Mouse (Mus musculus) stomach, postnatal 0 days (tissue): ENCODE results near the gene Tmem8. TPM values are rescaled to one million over a fixed set of nuclear protein-coding genes. Genes with fewer than 3 reads are reported as not detected.
A peak's percentile ranks its signal among the peaks of the same experiment; 100 is the strongest.
"Not testable (repeated sequence)": the region's sequence is repeated elsewhere in the genome, so short reads cannot be mapped to it uniquely, and the experiment has no call there.

Source experiments
- ATAC-seq: fragments of 200-750 bp; cut with Nextera tagmentation; 2 replicates; pipeline ENCODE4 v1.8.0; 2017; ENCODE audit not compliant: low FRiP score, low TSS enrichment
- DNase-seq: peaks from one replicate; pipeline ENCODE4 v3.0.0-alpha.2; 2016; ENCODE audit warnings: low spot score
- H3K27ac ChIP-seq: fragments of 300-500 bp; sonication (generic); replicated peaks from 2 replicates; pipeline ENCODE4 v1.5.1; 2014; ENCODE audit warnings: mild to moderate bottlenecking, control low read depth
- H3K27me3 ChIP-seq: fragments of 300-500 bp; sonication (generic); 2 replicates; pipeline ENCODE4 v1.6.1; 2014; ENCODE audit warnings: low read length; ENCODE audit not compliant: control insufficient read depth, insufficient read depth
- H3K36me3 ChIP-seq: fragments of 300-500 bp; sonication (generic); 2 replicates; pipeline ENCODE4 v1.6.1; 2014; ENCODE audit warnings: low read length, mixed read lengths; ENCODE audit not compliant: control insufficient read depth, insufficient read depth
- H3K4me1 ChIP-seq: fragments of 300-500 bp; sonication (generic); replicated peaks from 2 replicates; pipeline ENCODE4 v1.6.1; 2014; ENCODE audit warnings: antibody characterized with exemption; ENCODE audit not compliant: control insufficient read depth, insufficient read depth
- H3K4me2 ChIP-seq: fragments of 300-500 bp; sonication (generic); replicated peaks from 2 replicates; pipeline ENCODE4 v1.6.1; 2014; ENCODE audit warnings: low read depth, mild to moderate bottlenecking, control low read depth, moderate library complexity
- H3K4me3 ChIP-seq: fragments of 300-500 bp; sonication (generic); 2 replicates; pipeline ENCODE4 v1.5.1; 2014; ENCODE audit warnings: low read depth, low read length, control low read depth
- H3K9ac ChIP-seq: fragments of 300-500 bp; sonication (generic); 2 replicates; pipeline ENCODE4 v1.6.1; 2014; ENCODE audit warnings: mild to moderate bottlenecking, low read length, control low read depth, mixed read lengths
- H3K9me3 ChIP-seq: fragments of 300-500 bp; sonication (generic); 2 replicates; pipeline ENCODE4 v1.6.1; 2016; ENCODE audit warnings: low read length; ENCODE audit not compliant: control insufficient read depth
- CTCF ChIP-seq: IDR thresholded peaks from 2 replicates; pipeline ENCODE4 v1.5.1; 2016; ENCODE audit warnings: antibody characterized with exemption, low read depth, mild to moderate bottlenecking, moderate library complexity
- EP300 ChIP-seq: optimal IDR thresholded peaks from 2 replicates; pipeline ENCODE3; 2016; ENCODE audit warnings: antibody characterized with exemption
- WGBS: fragments of 180-500 bp; shearing (Covaris S2); extraction: QIAGEN DNeasy Blood & Tissue Kit; methylation state at CpG from one replicate; pipeline ENCODE4 v1.1.7; 2014; 5-methylcytosine and 5-hydroxymethylcytosine counted together
- polyA plus RNA-seq: library from polyadenylated mRNA; unstranded; fragments of >200 nt; fragmentation: Nextera tagmentation; extraction: Ambion mirVana; gene quantifications from 2 replicates; pipeline ENCODE4 v1.2.1, GENCODE M21; 2015

Tmem8 gene
- polyA plus RNA-seq, 1 experiment from 2014 or later: 16.1 TPM

DNA sequence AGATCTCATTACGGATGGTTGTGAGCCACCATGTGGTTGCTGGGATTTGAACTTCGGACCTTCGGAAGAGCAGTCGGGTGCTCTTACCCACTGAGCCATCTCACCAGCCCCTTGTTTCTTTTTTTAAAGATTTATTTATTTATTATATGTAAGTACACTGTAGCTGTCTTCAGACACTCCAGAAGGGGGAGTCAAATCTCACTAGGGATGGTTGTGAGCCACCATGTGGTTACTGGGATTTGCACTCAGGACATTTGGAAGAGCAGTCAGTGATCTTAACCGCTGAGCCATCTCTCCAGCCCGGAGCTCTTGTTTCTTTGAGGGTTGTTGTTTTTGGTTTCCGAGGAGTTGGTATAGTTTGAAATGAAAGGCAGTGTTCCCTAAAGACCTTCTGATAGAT, 1.4 kb downstream of the Tmem8 start:
- DNase-seq: not testable (repeated sequence)

DNA sequence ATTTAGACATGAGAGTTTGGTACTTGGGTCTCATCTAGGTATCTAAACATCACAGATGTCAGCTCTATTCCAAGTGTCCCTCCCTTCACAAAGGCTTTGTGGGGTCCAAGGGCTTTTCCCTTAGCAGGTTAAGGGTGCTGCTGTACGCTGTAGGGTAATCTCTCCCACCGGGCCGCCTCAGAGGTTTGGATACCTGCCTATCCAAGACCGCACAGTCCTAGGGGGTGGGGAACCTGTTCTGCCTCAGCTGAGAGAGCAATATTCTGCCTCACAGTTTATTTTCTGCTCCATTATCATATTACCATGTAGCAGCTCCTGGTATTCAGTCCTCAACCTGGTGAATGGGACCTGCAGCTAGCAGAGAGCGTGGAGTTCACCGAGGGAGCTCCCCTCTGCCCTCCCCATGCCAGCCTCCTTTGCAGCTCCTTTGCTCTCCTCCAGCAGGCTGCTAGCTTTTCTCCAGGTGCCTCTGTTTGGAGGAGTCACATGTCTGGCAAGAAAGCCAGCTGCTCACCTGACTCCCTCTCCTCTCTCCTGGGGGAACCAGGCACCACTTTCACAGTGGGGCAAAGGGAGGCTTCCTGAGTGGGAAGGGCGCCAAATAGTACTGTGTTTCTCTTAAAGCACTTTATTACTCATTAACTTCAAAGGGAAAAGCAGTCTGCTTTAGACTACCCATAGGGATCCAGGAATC, 2.3 kb downstream of the Tmem8 start:
- TF ChIP-seq EP300 (no peak), CTCF (no peak)
- Histone ChIP-seq H3K4me3 (no peak overlapping the region), H3K9me3 (no peaks in the 10 kb centered on the region), H3K4me2 (peak overlapping the region; percentile 12; the same call in 1 of the 2 replicates), H3K9ac (no peak overlapping the region), H3K27ac (peak overlapping the region; percentile 84), H3K4me1 (no peaks in the 10 kb centered on the region), H3K36me3 (no peaks in the 10 kb centered on the region), H3K27me3 (peaks cover 9% of the 10 kb centered on the region)
- peak; percentile 55 for ATAC-seq
- peak; percentile 82 for DNase-seq
- WGBS: 71% methylated on average over 7 of the region's 7 CpGs

More for the DNA sequence above, 1.4 kb downstream of the Tmem8 start:
- not testable (repeated sequence) for H3K27me3 ChIP-seq, ATAC-seq, H3K4me3 ChIP-seq, H3K36me3 ChIP-seq, H3K4me1 ChIP-seq, H3K9me3 ChIP-seq, H3K9ac ChIP-seq
- Histone ChIP-seq H3K4me2 (peak overlapping the region; percentile 12; the same call in 1 of the 2 replicates), H3K27ac (peak overlapping the region; percentile 84)
- TF ChIP-seq CTCF: peak; percentile 13; the same call in 1 of the 2 replicates
- WGBS: 61% methylated on average over 7 of the region's 7 CpGs

DNA sequence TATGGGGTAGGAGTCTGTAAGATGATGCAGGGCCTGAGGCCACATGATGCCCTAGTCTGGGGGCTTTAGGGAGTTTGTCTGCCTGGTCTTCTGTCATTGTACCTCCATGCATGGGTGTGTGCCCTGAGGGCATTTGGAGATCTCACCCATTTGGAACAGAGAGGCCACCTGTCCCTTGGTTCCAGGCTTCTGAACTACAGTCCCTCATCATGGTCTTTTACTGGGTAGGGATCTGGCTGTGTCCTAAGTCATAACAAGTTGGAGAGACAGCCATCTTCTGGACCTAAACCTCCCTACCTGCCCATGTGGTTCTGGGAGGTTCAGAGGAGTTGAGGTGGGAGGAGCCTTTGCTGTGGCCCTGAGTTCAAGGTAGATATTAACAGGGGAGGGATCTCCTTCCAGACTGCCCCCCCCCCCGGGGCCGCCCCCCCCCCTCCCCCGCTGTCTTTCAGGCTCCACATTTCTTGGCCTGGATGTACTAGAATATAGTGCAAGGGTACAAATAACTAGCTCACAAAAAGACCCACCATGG, 2.9 kb downstream of the Tmem8 start:
- Histone ChIP-seq H3K4me3 (no peak overlapping the region), H3K36me3 (no peaks in the 10 kb centered on the region), H3K4me1 (no peaks in the 10 kb centered on the region), H3K9ac (no peak overlapping the region), H3K9me3 (no peaks in the 10 kb centered on the region), H3K27ac (peak overlapping the region; percentile 84), H3K27me3 (peaks cover 9% of the 10 kb centered on the region), H3K4me2 (no peak overlapping the region)
- no peak for TF ChIP-seq CTCF
- TF ChIP-seq EP300: no peak
- ATAC-seq (peak; percentile 14; the same call in 1 of the 2 replicates), DNase-seq (peak; percentile 63)
- WGBS: 50% methylated on average over 1 of the region's 3 CpGs

DNA sequence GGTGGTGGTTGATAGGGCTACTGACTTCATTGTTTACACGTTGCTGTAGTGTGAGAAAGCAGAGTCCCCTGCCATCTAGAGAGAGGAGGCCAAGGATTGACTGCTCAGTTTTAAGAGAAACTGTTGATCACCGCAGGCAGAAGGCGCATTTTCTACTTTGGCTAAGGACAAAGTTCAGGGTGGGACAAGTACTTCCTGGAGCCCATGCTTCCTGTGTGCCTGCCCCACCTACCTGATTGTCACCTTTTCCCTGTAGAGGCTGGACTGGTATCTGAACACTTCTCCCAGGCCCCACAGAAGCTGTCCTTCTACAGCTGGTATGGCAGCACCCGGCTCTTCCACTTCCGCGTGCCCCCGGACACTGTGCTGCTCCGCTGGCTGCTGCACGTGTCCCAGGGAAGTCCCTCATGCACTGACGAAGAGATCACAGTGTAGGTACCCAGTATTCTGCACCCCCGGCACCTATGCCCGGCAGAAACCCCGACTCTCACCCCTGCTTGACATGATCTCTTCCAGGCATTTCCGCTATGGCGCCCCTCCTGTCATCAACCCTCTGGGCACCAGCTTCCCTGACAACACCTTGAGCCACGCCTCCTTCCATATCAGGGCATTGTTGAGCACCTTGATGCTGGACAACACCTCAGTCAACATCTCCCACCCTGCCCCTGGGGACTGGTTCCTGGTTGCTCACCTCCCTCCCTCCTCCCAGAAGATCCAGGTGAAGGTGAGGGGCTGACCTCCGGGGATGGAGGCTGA, 3.6 kb downstream of the Tmem8 start:
- H3K9ac ChIP-seq: no peak overlapping the region
- H3K36me3 ChIP-seq: no peaks in the 10 kb centered on the region
- H3K27me3 ChIP-seq: peaks cover 9% of the 10 kb centered on the region
- no peak overlapping the region for H3K4me3 ChIP-seq
- H3K27ac ChIP-seq: peak overlapping the region; percentile 84
- peak; percentile 61 for ATAC-seq
- no peak for TF ChIP-seq EP300
- TF ChIP-seq CTCF: no peak
- no peak overlapping the region for H3K4me2 ChIP-seq
- 72% methylated on average over 17 of the region's 17 CpGs for WGBS
- peak; percentile 68 for DNase-seq
- H3K4me1 ChIP-seq: no peaks in the 10 kb centered on the region
- no peaks in the 10 kb centered on the region for H3K9me3 ChIP-seq

DNA sequence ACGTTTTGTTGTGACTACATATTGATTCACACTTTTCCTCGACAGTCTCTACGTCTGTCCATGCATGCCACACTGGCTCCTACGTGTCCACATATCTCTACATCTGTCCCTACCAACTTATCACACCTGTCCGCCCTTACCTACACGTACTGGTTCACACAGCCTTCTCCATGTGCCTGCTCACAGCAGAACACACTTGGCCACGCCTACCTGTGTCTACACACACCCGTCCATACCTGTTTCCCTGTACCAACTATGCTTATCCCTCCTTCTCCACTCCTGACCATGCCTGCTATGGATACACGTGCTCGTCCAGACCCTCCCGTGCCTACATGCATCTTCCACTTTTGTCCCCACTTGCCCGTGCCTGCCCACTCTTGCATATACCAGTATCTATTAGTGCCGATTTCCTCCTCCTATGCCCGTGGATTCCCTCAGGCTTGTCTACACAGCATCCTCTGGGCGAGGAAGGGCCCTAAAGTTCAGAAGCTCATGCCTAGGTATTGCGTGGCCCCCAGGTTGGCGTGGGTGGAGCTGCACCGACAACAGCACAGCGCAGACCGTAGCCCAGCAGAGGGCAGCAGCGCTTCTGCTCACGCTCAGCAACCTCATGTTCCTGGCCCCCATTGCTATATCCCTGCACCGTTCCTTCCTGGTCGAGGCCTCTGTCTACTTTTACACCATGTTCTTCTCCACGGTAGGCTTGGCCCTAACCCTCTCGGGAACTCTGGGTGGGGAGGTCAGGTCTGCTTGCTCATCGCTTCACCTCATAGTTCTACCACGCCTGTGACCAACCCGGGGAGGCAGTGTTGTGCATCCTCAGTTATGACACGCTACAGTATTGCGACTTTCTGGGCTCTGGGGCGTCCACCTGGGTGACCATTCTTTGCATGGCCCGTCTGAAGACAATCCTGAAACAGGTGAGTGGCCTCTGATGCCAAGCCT, 6.9 kb downstream of the Tmem8 start:
- H3K4me3 ChIP-seq: no peak overlapping the region
- 33% methylated on average over 32 of the region's 33 CpGs for WGBS
- peak; percentile 63 for ATAC-seq
- H3K9ac ChIP-seq: no peak overlapping the region
- H3K36me3 ChIP-seq: no peaks in the 10 kb centered on the region
- TF ChIP-seq EP300 (no peak), CTCF (peak; percentile 90)
- DNase-seq: peak; percentile 84
- H3K9me3 ChIP-seq: no peaks in the 10 kb centered on the region
- H3K4me2 ChIP-seq: no peak overlapping the region; the same call in 1 of the 2 replicates
- peaks cover 3% of the 10 kb centered on the region; the same call in 1 of the 2 replicates for H3K27me3 ChIP-seq
- 0 out of 2 replicates have a peak, but pooled peaks cover 4% of the 10 kb centered on the region for H3K4me1 ChIP-seq
- 0 out of 2 replicates have a peak overlapping the region, but pooled peaks have one; percentile 20 for H3K27ac ChIP-seq
